Mouse (Mus musculus): Measurements from ENCODE around the gene Lgr4. TPM values are rescaled to one million over a fixed set of nuclear protein-coding genes. Genes with fewer than 3 reads are reported as not detected.
"Not testable (repeated sequence)": the region's sequence is repeated elsewhere in the genome, so short reads cannot be mapped to it uniquely, and the experiment has no call there.

Lgr4 gene
- total and polyA plus RNA-seq, 3 experiments: 4.3 to 4.5 TPM; not detected in 1

DNA sequence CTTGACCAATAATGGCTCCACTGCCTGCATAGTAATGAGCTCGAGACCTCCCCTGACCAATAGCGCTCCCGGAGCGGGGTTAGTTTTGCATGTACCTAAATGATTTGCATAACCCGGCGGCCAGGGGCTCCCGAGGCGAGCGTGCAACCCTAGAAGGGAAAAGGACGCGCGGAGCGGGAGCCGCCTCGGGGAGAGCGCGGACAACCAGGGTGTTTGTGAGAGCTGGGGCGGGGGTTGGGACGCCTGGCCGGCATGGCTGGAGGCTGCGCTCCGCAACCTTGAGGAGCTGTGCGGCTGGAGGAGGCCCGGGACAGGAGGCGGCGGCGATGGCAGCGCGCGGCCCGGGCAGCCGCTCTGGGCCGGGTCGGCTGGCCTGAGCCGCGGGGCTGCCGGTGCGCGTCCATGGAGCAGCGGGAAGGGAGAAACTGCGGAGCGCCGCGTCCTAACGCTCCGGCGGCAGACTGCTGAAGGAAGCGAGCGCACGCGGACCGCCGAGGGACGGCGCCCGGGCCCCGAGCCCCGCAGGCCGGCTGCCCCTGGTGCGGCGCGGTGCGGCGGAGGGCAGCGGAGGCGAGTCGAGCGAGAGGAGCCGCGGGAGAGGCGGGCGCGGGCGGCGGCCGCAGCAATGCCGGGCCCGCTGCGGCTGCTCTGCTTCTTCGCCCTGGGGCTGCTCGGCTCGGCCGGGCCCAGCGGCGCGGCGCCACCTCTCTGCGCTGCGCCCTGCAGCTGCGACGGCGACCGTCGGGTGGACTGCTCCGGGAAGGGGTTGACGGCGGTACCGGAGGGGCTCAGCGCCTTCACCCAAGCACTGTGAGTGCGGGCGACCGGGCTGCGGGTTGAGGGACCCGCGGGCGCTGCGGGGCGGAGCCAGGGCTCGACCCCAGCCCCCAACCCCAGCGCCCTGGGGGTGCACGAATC is at the start of gene Lgr4 (continued):
- TF ChIP-seq ZMIZ1 (IDR thresholded peaks at IDR 0.05; ENCODE audit: low read depth, low read length): peak; percentile 65; the same call in 1 of the 2 replicates
- TF ChIP-seq CHD1 (IDR thresholded peaks at IDR 0.05; ENCODE audit: low read depth, low read length): no peak
- TF ChIP-seq JUND (IDR thresholded peaks at IDR 0.05; ENCODE audit: low read depth, low read length): no peak
- no peak for TF ChIP-seq BHLHE40 (IDR thresholded peaks at IDR 0.05; ENCODE audit: borderline replicate concordance, low read depth, low read length)
- TF ChIP-seq KAT2A (conservative IDR thresholded peaks at IDR 0.05; ENCODE audit: low read depth, low read length): no peak; the same call in 1 of the 2 replicates

DNA sequence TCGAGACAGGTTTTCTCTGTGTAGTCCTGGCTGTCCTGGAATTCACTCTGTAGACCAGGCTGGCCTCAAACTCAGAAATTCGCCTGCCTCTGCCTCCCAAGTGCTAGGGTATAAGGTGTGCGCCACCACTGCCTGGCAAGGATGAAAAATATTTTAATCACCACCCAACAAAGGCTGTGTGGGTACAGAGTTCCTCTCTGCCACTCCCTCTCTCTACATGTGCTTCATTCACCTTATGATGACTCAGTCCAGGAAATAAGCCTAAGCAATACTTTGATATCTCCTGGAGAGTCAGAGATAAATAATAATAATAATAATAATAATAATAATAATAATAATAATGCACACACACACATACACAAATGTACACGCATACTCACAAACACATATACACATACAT is 38.0 kb upstream of the Lgr4 start:
- not testable (repeated sequence) for H3K79me2 ChIP-seq (ENCODE audit: control insufficient read depth, insufficient read depth, low read length, poor library complexity); H3K9me3 ChIP-seq (replicated peaks; ENCODE audit: insufficient read depth, low read length); H3K4me1 ChIP-seq (ENCODE audit: control insufficient read depth in 1 of 2, insufficient read depth in 2 of 2, low read length in 2 of 2); H3K4me3 ChIP-seq (ENCODE audit: control insufficient read depth in 1 of 2, insufficient read depth in 1 of 2, low read depth in 2 of 2, low read length in 2 of 2); DNase-seq (ENCODE audit: low read depth, low spot score); H3K9ac ChIP-seq (ENCODE audit: control insufficient read depth, low read depth, low read length, poor library complexity, severe bottlenecking); H3K27me3 ChIP-seq (ENCODE audit: control insufficient read depth in 1 of 2, insufficient read depth in 2 of 2, low read length in 2 of 2); H3K36me3 ChIP-seq (ENCODE audit: control insufficient read depth in 1 of 2, insufficient read depth in 2 of 2, low read length in 2 of 2); H3K27ac ChIP-seq (ENCODE audit: control insufficient read depth, low read depth, low read length)

DNA sequence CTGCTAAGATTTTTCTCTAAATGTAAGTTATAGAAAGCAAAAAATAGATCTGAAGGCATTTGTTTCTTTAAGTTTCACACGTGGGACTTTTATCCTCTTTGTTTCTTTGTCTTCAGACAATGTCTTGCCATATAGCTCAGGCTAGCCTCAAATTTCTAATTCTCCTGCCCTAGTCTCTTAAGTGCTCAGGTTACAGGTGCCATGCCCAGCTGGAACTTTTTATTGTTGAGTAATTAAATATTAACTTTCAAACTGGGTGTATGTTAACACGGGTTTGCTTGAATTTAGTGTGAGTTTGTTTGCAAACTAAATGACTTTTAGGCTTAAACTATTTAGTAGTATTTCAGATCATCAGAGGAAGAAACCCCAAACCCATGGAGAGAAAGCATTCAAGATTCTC is 36.3 kb upstream of the Lgr4 start:
- Histone ChIP-seq H3K36me3 (ENCODE audit: control insufficient read depth in 1 of 2, insufficient read depth in 2 of 2, low read length in 2 of 2) (no peaks in the 10 kb centered on the region; a peak in 1 of 4 replicates), H3K4me1 (ENCODE audit: control insufficient read depth in 1 of 2, insufficient read depth in 2 of 2, low read length in 2 of 2) (no peaks in the 10 kb centered on the region), H3K4me3 (ENCODE audit: control insufficient read depth in 1 of 2, insufficient read depth in 1 of 2, low read depth in 2 of 2, low read length in 2 of 2) (no peak overlapping the region), H3K27me3 (ENCODE audit: control insufficient read depth in 1 of 2, insufficient read depth in 2 of 2, low read length in 2 of 2) (peaks cover 3 to 4% of the 10 kb centered on the region in 2 experiments), H3K9ac (ENCODE audit: control insufficient read depth, low read depth, low read length, poor library complexity, severe bottlenecking) (no peak overlapping the region), H3K9me3 (replicated peaks; ENCODE audit: insufficient read depth, low read length) (no peaks in the 10 kb centered on the region), H3K27ac (ENCODE audit: control insufficient read depth, low read depth, low read length) (no peak overlapping the region), H3K79me2 (ENCODE audit: control insufficient read depth, insufficient read depth, low read length, poor library complexity) (no peaks in the 10 kb centered on the region)
- DNase-seq (ENCODE audit: low read depth, low spot score): no peak
- TF ChIP-seq MAFK (IDR thresholded peaks at IDR 0.05; ENCODE audit: borderline replicate concordance, low read depth, low read length) (no peak), JUND (IDR thresholded peaks at IDR 0.05; ENCODE audit: low read depth, low read length) (no peak), RCOR1 (IDR thresholded peaks at IDR 0.05; ENCODE audit: low read depth, low read length) (no peak)

DNA sequence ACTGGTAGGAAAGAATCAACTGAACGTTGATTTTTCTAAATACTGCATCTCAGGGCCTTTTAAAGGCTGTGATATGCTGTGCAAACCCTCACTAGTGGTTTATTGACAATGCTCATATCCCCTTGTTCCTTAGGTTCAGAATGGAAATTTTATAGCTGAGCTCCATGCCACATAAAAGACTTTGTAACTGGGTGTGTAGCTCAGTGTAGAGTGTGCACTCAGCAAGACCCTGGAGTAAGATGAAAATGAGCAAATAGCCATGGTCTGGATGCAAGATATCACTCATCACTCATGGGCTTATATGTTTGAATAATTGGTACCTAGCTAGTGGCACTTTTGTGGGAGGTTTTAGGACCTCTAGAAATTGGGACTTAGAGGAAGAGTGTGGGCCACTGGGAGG is 35.8 kb upstream of the Lgr4 start:
- Histone ChIP-seq H3K4me1 (ENCODE audit: control insufficient read depth in 1 of 2, insufficient read depth in 2 of 2, low read length in 2 of 2) (no peaks in the 10 kb centered on the region), H3K9me3 (replicated peaks; ENCODE audit: insufficient read depth, low read length) (no peaks in the 10 kb centered on the region), H3K79me2 (ENCODE audit: control insufficient read depth, insufficient read depth, low read length, poor library complexity) (no peaks in the 10 kb centered on the region), H3K4me3 (ENCODE audit: control insufficient read depth in 1 of 2, insufficient read depth in 1 of 2, low read depth in 2 of 2, low read length in 2 of 2) (no peak overlapping the region), H3K27ac (ENCODE audit: control insufficient read depth, low read depth, low read length) (no peak overlapping the region), H3K27me3 (ENCODE audit: control insufficient read depth in 1 of 2, insufficient read depth in 2 of 2, low read length in 2 of 2) (peaks cover 3 to 4% of the 10 kb centered on the region in 2 experiments), H3K36me3 (ENCODE audit: control insufficient read depth in 1 of 2, insufficient read depth in 2 of 2, low read length in 2 of 2) (no peaks in the 10 kb centered on the region; a peak in 1 of 4 replicates), H3K9ac (ENCODE audit: control insufficient read depth, low read depth, low read length, poor library complexity, severe bottlenecking) (no peak overlapping the region)
- no peak for DNase-seq (ENCODE audit: low read depth, low spot score)
- TF ChIP-seq ETS1 (IDR thresholded peaks at IDR 0.05; ENCODE audit: low read depth, low read length): no peak
- no peak for TF ChIP-seq TBP (IDR thresholded peaks at IDR 0.05; ENCODE audit: low read depth, low read length)
- no peak for TF ChIP-seq HCFC1 (IDR thresholded peaks at IDR 0.05; ENCODE audit: low read depth, low read length)
- TF ChIP-seq MYB (IDR thresholded peaks at IDR 0.05; ENCODE audit: low read depth, low read length): no peak
- no peak for TF ChIP-seq UBTF (IDR thresholded peaks at IDR 0.05; ENCODE audit: borderline replicate concordance, insufficient read depth, low read depth, low read length)
- TF ChIP-seq GATA1 (IDR thresholded peaks at IDR 0.05; ENCODE audit: low read depth, low read length): no peak
- no peak for TF ChIP-seq ZMIZ1 (IDR thresholded peaks at IDR 0.05; ENCODE audit: low read depth, low read length)
- no peak for TF ChIP-seq BHLHE40 (IDR thresholded peaks at IDR 0.05; ENCODE audit: borderline replicate concordance, low read depth, low read length)
- TF ChIP-seq MAX (IDR thresholded peaks at IDR 0.05; ENCODE audit: low read length): no peak
- TF ChIP-seq RAD21 (IDR thresholded peaks at IDR 0.05; ENCODE audit: low read depth, low read length): no peak
- TF ChIP-seq POLR2AphosphoS5 (IDR thresholded peaks at IDR 0.05; ENCODE audit: borderline replicate concordance, low read depth, low read length): no peak

Measured in MEL (cell line).